Mouse (Mus musculus): ENCODE measurements around the gene Cd19. TPM values are rescaled to one million over a fixed set of nuclear protein-coding genes. Genes with fewer than 3 reads are reported as not detected.

Gene Cd19
- polyA plus RNA-seq, 2 experiments: 0.18 to 0.19 TPM

DNA sequence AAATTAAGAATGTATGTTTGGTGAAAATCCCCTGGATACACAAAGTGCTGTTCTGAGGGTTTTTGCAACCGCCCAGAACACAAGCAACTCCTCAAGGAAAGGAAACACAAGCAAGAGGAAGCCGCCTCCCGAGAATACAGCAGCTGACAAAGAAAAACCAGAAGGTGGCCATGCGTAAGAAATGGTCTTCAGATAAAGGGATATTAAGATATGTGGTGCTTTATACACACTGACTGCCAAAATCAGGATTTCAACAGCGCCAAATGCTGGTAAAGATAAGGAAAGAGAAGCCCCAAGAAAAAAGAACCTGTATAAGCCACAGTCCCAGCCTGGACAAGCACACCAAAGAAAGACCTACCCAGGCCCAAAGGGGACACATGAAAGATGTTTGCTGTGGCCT is 31.1 kb downstream of the Cd19 start:
- no peak for TF ChIP-seq POLR2A (IDR thresholded peaks at IDR 0.05; ENCODE audit: borderline replicate concordance, extremely low read depth, insufficient read depth, insufficient read length)
- ATAC-seq (ENCODE audit: low FRiP score, low read depth): no peak
- no peak overlapping the region for H3K27ac ChIP-seq (replicated peaks; ENCODE audit: low read depth, low read length)
- H3K27me3 ChIP-seq (ENCODE audit: control insufficient read depth, insufficient read depth, low read length): no peaks in the 10 kb centered on the region
- WGBS: 92% methylated on average over 5 of the region's 5 CpGs
- no peaks in the 10 kb centered on the region for H3K4me1 ChIP-seq (ENCODE audit: control insufficient read depth, insufficient read depth, low read length)
- no peak overlapping the region for H3K4me3 ChIP-seq (replicated peaks; ENCODE audit: low read length)
- H3K36me3 ChIP-seq (ENCODE audit: control insufficient read depth, insufficient read depth, low read length): peaks cover 34% of the 10 kb centered on the region
- no peak for DNase-seq (ENCODE audit: low spot score)
- no peaks in the 10 kb centered on the region for H3K9me3 ChIP-seq (ENCODE audit: control insufficient read depth, low read length)
- no peak overlapping the region for H3K4me2 ChIP-seq (replicated peaks; ENCODE audit: low read depth, low read length, severe bottlenecking)
- no peak overlapping the region for H3K9ac ChIP-seq (ENCODE audit: low read depth, low read length, severe bottlenecking)

- DNase-seq (ENCODE audit: low spot score): peak; percentile 98
- TF ChIP-seq POLR2A (IDR thresholded peaks at IDR 0.05; ENCODE audit: borderline replicate concordance, extremely low read depth, insufficient read depth, insufficient read length): no peak
- Histone ChIP-seq H3K4me2 (replicated peaks; ENCODE audit: low read depth, low read length, severe bottlenecking) (peak within 1 kb of the TSS; percentile 96), H3K9me3 (ENCODE audit: control insufficient read depth, low read length) (no peaks in the 10 kb centered on the region), H3K4me3 (replicated peaks; ENCODE audit: low read length) (peak within 1 kb of the TSS; percentile 86), H3K4me1 (ENCODE audit: control insufficient read depth, insufficient read depth, low read length) (peaks cover 7% of the 10 kb centered on the region), H3K27ac (replicated peaks; ENCODE audit: low read depth, low read length) (peak within 1 kb of the TSS; percentile 40; the same call in 1 of the 2 replicates), H3K36me3 (ENCODE audit: control insufficient read depth, insufficient read depth, low read length) (peaks cover 20% of the 10 kb centered on the region), H3K27me3 (ENCODE audit: control insufficient read depth, insufficient read depth, low read length) (no peaks in the 10 kb centered on the region), H3K9ac (ENCODE audit: low read depth, low read length, severe bottlenecking) (peak within 1 kb of the TSS; percentile 81)
- WGBS: under 1% methylated on average over 33 of the region's 33 CpGs
- peak; percentile 98 for ATAC-seq (ENCODE audit: low FRiP score, low read depth)
These were observed 37.2 kb downstream of the Cd19 start, which contains the start of gene Spns1 for GRCm38 (mm10) chr7:126377278-126378158. Gene Spns1 (minus strand): TSS chr7:126377450.

DNA sequence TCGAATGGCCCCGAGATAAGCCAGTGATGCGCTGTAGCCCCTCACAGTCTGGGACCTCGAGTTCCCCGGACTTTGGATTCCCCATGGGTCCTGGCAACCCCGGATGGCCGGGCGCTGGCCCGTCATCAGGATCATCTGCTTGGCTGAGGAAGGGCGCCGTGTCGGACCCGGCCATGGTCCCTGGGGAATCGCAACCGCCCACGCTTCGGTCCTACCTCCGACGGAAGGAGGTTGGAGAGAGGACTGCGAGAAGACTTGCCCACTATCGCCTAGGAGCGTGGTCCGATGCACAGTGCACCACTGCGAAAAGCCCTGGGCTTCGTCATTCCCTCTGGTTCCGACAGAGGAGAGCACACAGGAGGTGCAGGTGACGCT is 37.8 kb downstream of the Cd19 start:
- TF ChIP-seq POLR2A (IDR thresholded peaks at IDR 0.05; ENCODE audit: borderline replicate concordance, extremely low read depth, insufficient read depth, insufficient read length): no peak
- Histone ChIP-seq H3K9me3 (ENCODE audit: control insufficient read depth, low read length) (no peaks in the 10 kb centered on the region), H3K27me3 (ENCODE audit: control insufficient read depth, insufficient read depth, low read length) (no peaks in the 10 kb centered on the region), H3K4me2 (replicated peaks; ENCODE audit: low read depth, low read length, severe bottlenecking) (peak overlapping the region; percentile 96), H3K4me1 (ENCODE audit: control insufficient read depth, insufficient read depth, low read length) (peaks cover 7% of the 10 kb centered on the region), H3K36me3 (ENCODE audit: control insufficient read depth, insufficient read depth, low read length) (peaks cover 26% of the 10 kb centered on the region), H3K9ac (ENCODE audit: low read depth, low read length, severe bottlenecking) (peak overlapping the region; percentile 81), H3K27ac (replicated peaks; ENCODE audit: low read depth, low read length) (no peak overlapping the region), H3K4me3 (replicated peaks; ENCODE audit: low read length) (peak overlapping the region; percentile 86)
- 2% methylated on average over 27 of the region's 27 CpGs for WGBS
- ATAC-seq (ENCODE audit: low FRiP score, low read depth) (peak; percentile 31), DNase-seq (ENCODE audit: low spot score) (no peak)

- Histone ChIP-seq H3K4me1 (ENCODE audit: control insufficient read depth, insufficient read depth, low read length) (peaks cover 7% of the 10 kb centered on the region), H3K4me3 (replicated peaks; ENCODE audit: low read length) (no peak overlapping the region), H3K9me3 (ENCODE audit: control insufficient read depth, low read length) (no peaks in the 10 kb centered on the region), H3K36me3 (ENCODE audit: control insufficient read depth, insufficient read depth, low read length) (peaks cover 45% of the 10 kb centered on the region), H3K27me3 (ENCODE audit: control insufficient read depth, insufficient read depth, low read length) (no peaks in the 10 kb centered on the region), H3K9ac (ENCODE audit: low read depth, low read length, severe bottlenecking) (no peak overlapping the region), H3K4me2 (replicated peaks; ENCODE audit: low read depth, low read length, severe bottlenecking) (no peak overlapping the region), H3K27ac (replicated peaks; ENCODE audit: low read depth, low read length) (no peak overlapping the region)
- WGBS: 73% methylated on average over 5 of the region's 5 CpGs
- TF ChIP-seq POLR2A (IDR thresholded peaks at IDR 0.05; ENCODE audit: borderline replicate concordance, extremely low read depth, insufficient read depth, insufficient read length): no peak
- DNase-seq (ENCODE audit: low spot score) (no peak), ATAC-seq (ENCODE audit: low FRiP score, low read depth) (no peak)
These were observed 39.7 kb downstream of the Cd19 start for GRCm38 (mm10) chr7:126375012-126375411.

DNA sequence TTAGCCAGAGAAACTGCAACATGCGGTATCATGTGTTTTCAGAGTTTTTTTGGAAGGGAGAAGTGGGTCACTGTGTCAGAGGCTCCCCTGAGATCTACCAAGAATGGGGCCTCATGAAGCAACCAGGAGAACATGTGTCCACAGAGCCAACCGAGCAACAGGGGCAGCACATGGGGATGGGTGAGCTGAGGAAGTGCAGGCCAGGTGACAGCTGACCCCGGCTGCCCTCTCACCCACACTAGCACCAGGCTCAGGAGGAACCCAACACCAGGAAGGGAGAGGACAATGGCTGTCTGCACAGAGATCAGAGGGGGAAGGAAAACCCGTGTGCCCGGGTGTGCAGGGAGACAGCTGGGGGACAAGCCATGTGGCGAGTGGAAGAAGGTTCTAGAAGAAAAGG is 40.2 kb downstream of the Cd19 start:
- WGBS: 84% methylated on average over 6 of the region's 6 CpGs
- ATAC-seq (ENCODE audit: low FRiP score, low read depth): no peak
- peaks cover 49% of the 10 kb centered on the region for H3K36me3 ChIP-seq (ENCODE audit: control insufficient read depth, insufficient read depth, low read length)

More for the DNA sequence above, 40.2 kb downstream of the Cd19 start:
- Histone ChIP-seq H3K9me3 (ENCODE audit: control insufficient read depth, low read length) (no peaks in the 10 kb centered on the region), H3K27ac (replicated peaks; ENCODE audit: low read depth, low read length) (no peak overlapping the region), H3K4me2 (replicated peaks; ENCODE audit: low read depth, low read length, severe bottlenecking) (no peak overlapping the region), H3K27me3 (ENCODE audit: control insufficient read depth, insufficient read depth, low read length) (no peaks in the 10 kb centered on the region), H3K4me1 (ENCODE audit: control insufficient read depth, insufficient read depth, low read length) (peaks cover 7% of the 10 kb centered on the region), H3K4me3 (replicated peaks; ENCODE audit: low read length) (no peak overlapping the region), H3K9ac (ENCODE audit: low read depth, low read length, severe bottlenecking) (no peak overlapping the region)
- no peak for TF ChIP-seq POLR2A (IDR thresholded peaks at IDR 0.05; ENCODE audit: borderline replicate concordance, extremely low read depth, insufficient read depth, insufficient read length)
- no peak for DNase-seq (ENCODE audit: low spot score)

Data from limb, embryonic 14.5 days (tissue).